In genomic region chr17:73399136-73399535, GRCm38 (mm10) we compare ENCODE assay signal across 20 mouse cellular contexts. TPM values are rescaled to one million over a fixed set of nuclear protein-coding genes. Genes with fewer than 3 reads are reported as not detected.
"Had no signal": no experiment of that assay in that cellular context is flagged by ENCODE, and none has a peak within 500 bp of the region (broad histone marks: within the 10 kb centered on the region; RNA-seq: fewer than 3 reads in every experiment).

No protein-coding gene starts in this region.

- H3K4me2 ChIP-seq: limb, embryonic 12.5 days; liver, embryonic 13.5 days; lung, embryonic 15.5 days; midbrain, embryonic 12.5 days had no signal

- H3K27me3 ChIP-seq: limb, embryonic 12.5 days; liver, embryonic 13.5 days; lung, embryonic 15.5 days; midbrain, embryonic 12.5 days had no signal

- H3K27ac ChIP-seq: kidney, postnatal 0 days; limb, embryonic 12.5 days; liver, embryonic 13.5 days; lung, embryonic 15.5 days; macrophage; midbrain, embryonic 12.5 days had no signal

- DNase-seq: kidney, adult 9 months; kidney, postnatal 36 days; layer of hippocampus, adult 9-11 months; layer of hippocampus, postnatal 36 days; liver; liver, embryonic 13.5 days; liver, postnatal 0 days; lung, postnatal 14 days; spleen, adult 18-20 months; thymus, adult 2 months; thymus, postnatal 25 days had no signal

- H3K4me3 ChIP-seq: limb, embryonic 12.5 days; liver, embryonic 13.5 days; lung, embryonic 15.5 days; midbrain, embryonic 12.5 days had no signal

- H3K4me1 ChIP-seq: limb, embryonic 12.5 days; liver, embryonic 13.5 days; lung, embryonic 15.5 days; midbrain, embryonic 12.5 days had no signal

- H3K36me3 ChIP-seq: limb, embryonic 12.5 days; liver, embryonic 13.5 days; lung, embryonic 15.5 days; midbrain, embryonic 12.5 days had no signal

- ATAC-seq: liver, postnatal 0 days; midbrain, embryonic 16.5 days had no signal

- H3K9ac ChIP-seq: limb, embryonic 12.5 days; liver, embryonic 13.5 days; liver, postnatal 0 days; lung, embryonic 15.5 days; midbrain, embryonic 12.5 days had no signal

- H3K9me3 ChIP-seq: limb, embryonic 12.5 days; liver, embryonic 13.5 days; lung, embryonic 15.5 days; midbrain, embryonic 12.5 days had no signal

RNA-seq across cellular contexts. Expression of gene Capn13, which starts 1.5 kb away (rescaled TPM):
- total RNA-seq: layer of hippocampus, adult 18-20 months; layer of hippocampus, postnatal 36 days; left cerebral cortex, postnatal 36 days; megakaryocyte-erythroid progenitor cell, adult 5-6 weeks had no signal
- polyA plus RNA-seq: limb, embryonic 12.5 days; liver, embryonic 13.5 days; liver, postnatal 0 days; lung, embryonic 15.5 days; macrophage; midbrain, embryonic 16.5 days had no signal
